Mouse (Mus musculus): ENCODE data around the gene Gapdhs. TPM values are rescaled to one million over a fixed set of nuclear protein-coding genes. Genes with fewer than 3 reads are reported as not detected.

Gene Gapdhs
- total RNA-seq (2023), result not detected

DNA sequence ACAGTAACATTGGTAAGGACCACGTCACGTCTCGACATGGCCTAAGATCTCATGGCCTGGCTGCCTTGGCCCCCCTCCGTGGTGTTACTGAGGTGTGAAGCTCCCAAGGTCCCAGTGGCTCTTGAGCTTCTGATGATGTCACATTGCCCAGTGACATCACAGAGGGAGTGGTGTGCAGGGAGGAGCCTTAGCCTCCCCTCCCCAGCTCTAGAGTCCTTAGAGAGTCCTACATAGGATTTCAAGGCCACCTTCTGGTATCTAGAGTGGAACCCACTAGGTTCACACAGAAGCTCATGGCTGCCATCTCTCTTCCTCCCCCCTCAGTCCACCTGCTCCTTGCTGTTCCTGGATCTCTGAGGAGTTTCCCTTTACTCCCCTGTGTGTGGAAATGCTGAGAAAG, at the start of gene Gapdhs:
Gapdhs (minus strand) TSS at position 65 of the 400 bp plus-strand sequence.

DNA sequence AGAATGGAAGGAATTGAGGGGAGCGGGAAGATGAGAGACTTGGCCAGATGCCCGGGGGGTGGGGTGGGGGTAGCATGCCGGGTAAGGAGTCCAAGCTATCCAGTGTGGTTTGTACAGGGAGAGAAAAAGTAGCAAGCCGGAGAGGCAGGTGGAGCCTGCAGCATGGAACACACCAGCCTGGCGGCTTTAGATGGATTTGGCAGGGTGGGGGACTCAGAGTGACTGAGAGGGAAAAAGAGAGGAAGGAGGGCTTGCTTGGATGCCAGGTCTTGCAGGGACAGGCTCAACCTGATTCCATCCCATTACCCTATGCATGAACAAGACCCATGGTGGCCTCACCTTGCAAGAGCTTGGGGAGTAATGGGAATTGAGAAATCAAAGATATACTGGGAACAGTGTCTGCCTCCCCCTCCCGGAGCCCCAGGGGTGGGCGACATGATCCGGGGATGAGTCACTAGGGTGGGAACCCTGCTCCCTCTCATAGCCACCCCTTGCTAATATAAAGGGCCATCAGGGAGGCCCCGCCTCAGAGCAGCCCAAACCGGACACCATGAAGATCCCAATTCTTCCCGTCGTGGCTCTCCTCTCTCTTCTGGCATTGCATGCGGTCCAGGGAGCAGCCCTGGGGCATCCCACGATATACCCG, 44.0 kb upstream of the Gapdhs start, which contains the start of gene Krtdap:
Krtdap (plus strand) TSS at position 520 of the 646 bp plus-strand sequence.

GRCm38 (mm10) chr7:30763456-30763855, 20.0 kb upstream of the Gapdhs start, which contains the start of gene Dmkn:
Gene Dmkn, plus strand, starts transcription at chr7:30763756.

GRCm38 (mm10) chr7:30751086-30751669, 7.7 kb upstream of the Gapdhs start, which contains the start of gene Sbsn:
Gene Sbsn, plus strand, starts transcription at chr7:30751471.

DNA sequence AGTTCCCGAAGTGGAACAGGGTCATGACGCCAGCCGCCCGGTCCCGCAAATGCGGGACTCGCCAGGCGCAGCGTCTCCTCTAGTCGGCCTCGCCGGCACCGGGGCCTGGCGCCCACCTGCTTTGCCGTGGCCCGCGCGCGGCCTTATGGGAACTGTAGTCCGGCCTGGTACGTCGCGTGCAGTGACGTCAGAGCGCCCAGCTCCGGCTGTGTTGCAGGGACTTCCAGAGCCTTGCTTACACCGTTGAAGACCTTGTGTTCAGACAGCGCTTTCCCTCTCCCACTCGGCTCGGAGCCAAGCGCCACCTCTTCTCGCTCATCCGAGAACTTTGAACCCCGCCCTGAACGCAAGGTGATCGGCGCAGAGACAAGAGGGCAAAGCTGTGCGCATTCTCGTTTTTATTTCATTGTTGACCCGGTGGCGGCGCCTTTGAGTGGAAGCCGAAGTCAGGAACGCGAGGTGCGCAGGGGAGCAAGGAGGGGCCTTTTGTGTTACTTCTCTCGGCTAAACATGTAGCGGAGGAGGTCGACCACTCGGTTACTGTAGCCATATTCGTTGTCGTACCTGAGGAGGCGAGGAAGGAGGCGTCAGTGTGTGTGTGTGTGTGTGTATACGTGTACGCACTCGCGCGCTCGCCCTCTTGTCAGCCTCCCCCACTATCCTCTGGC, 14.0 kb downstream of the Gapdhs start, which contains the start of gene Tmem147:
Tmem147 (minus strand) TSS at position 145 of the 668 bp plus-strand sequence.

GRCm38 (mm10) chr7:30711942-30712341, 31.5 kb downstream of the Gapdhs start, which contains the start of gene Atp4a:
Gene Atp4a, plus strand, starts transcription at chr7:30712209.

DNA sequence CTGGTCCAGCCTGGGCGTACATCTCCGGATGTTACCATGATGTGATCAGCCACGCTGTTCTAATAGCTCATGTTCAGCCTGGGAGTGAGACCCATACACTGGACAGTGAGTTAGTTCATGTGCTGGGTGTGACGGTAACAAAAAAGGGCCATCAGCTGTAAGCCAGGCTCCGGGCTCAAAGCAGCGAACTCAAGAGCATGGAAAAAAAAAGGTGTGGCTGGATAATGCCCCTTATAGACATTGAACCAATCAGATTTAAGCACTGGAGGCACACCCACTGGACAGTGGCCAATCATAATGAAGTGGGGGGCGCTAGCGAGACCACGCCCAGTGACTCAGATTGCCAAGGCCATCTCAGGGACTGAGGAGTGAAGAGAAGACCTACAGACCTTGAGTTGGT, 44.9 kb downstream of the Gapdhs start, which contains the start of gene 2200002J24Rik:
2200002J24Rik (plus strand) TSS at position 338 of the 400 bp plus-strand sequence.

Other genes starting within 250 kb of the Gapdhs start
- 10 to 100 TPM; 14.2 to 14.6 TPM for gene Arhgap33, start 208.6 kb downstream of the Gapdhs start, total RNA-seq (2023)
- gene Hspb6, start 191.5 kb downstream of the Gapdhs start, total RNA-seq (2023), result 1 to 10 TPM; 5.1 to 7.4 TPM
- 1 to 10 TPM; 6.0 to 6.3 TPM for gene Proser3, start 191.4 kb downstream of the Gapdhs start, total RNA-seq (2023)
- gene Lin37, start 183.8 kb downstream of the Gapdhs start, total RNA-seq (2023), result 10 to 100 TPM; 30.4 to 32.0 TPM
- gene U2af1l4, start 180.4 kb downstream of the Gapdhs start, total RNA-seq (2023), result 10 to 100 TPM; 40.8 to 45.4 TPM
- gene Gm49396, start 180.3 kb downstream of the Gapdhs start, total RNA-seq (2023), result 1 to 10 TPM; 3.2 to 6.2 TPM
- gene Psenen, start 180.1 kb downstream of the Gapdhs start, total RNA-seq (2023), result 100 to 1,000 TPM; 120 to 121 TPM
- gene Igflr1, start 178.3 kb downstream of the Gapdhs start, total RNA-seq (2023), result 1 to 10 TPM; 3.7 to 5.5 TPM
- gene Kmt2b, start 155.0 kb downstream of the Gapdhs start, total RNA-seq (2023), result 10 to 100 TPM; 51.3 to 54.4 TPM
- under 1 TPM; 0.20 to 0.22 TPM for gene Zbtb32, start 144.8 kb downstream of the Gapdhs start, total RNA-seq (2023)
- gene Upk1a, start 130.8 kb downstream of the Gapdhs start, total RNA-seq (2023), result not detected
- 100 to 1,000 TPM; 236 to 250 TPM for gene Cox6b1, start 117.5 kb downstream of the Gapdhs start, total RNA-seq (2023)
- not detected for gene Etv2, start 107.8 kb downstream of the Gapdhs start, total RNA-seq (2023)
- gene Rbm42, start 93.4 kb downstream of the Gapdhs start, total RNA-seq (2023), result 10 to 100 TPM; 77.8 to 88.7 TPM
- gene Haus5, start 78.7 kb downstream of the Gapdhs start, total RNA-seq (2023), result 10 to 100 TPM; 22.3 to 22.8 TPM
- not detected for gene Pmis2, start 72.1 kb downstream of the Gapdhs start, total RNA-seq (2023)
- not detected for gene 2200002J24Rik, start 44.8 kb downstream of the Gapdhs start, total RNA-seq (2023)
- gene Atp4a, start 31.5 kb downstream of the Gapdhs start, total RNA-seq (2023), result under 1 TPM; 0.37 to 0.58 TPM
- 10 to 100 TPM; 26.6 to 35.5 TPM for gene Tmem147, start 14.1 kb downstream of the Gapdhs start, total RNA-seq (2023)
- 1 to 10 TPM; 1.9 to 3.2 TPM for gene Sbsn, start 7.8 kb upstream of the Gapdhs start, total RNA-seq (2023)
- 1 to 10 TPM; 1.4 to 3.3 TPM for gene Dmkn, start 20.1 kb upstream of the Gapdhs start, total RNA-seq (2023)
- gene Krtdap, start 44.2 kb upstream of the Gapdhs start, total RNA-seq (2023), result not detected
- 10 to 100 TPM; 38.5 to 40.3 TPM for gene Ffar2, start 80.1 kb upstream of the Gapdhs start, total RNA-seq (2023)
- not detected for gene Ffar3, start 112.5 kb upstream of the Gapdhs start, total RNA-seq (2023)
- not detected for gene Ffar1, start 117.9 kb upstream of the Gapdhs start, total RNA-seq (2023)
- gene Cd22, start 136.7 kb upstream of the Gapdhs start, total RNA-seq (2023), result 1 to 10 TPM; 4.9 to 5.4 TPM
- 1 to 10 TPM; 1.1 to 1.9 TPM for gene Mag, start 171.2 kb upstream of the Gapdhs start, total RNA-seq (2023)
- gene Hamp2, start 181.0 kb upstream of the Gapdhs start, total RNA-seq (2023), result 1 to 10 TPM in 1 of 2 experiments, not detected in 1; 2.0 TPM
- not detected for gene Hamp, start 200.4 kb upstream of the Gapdhs start, total RNA-seq (2023)
- 100 to 1,000 TPM; 125 to 137 TPM for gene Usf2, start 213.1 kb upstream of the Gapdhs start, total RNA-seq (2023)
- 1 to 10 TPM; 2.4 to 3.4 TPM for gene Lsr, start 229.8 kb upstream of the Gapdhs start, total RNA-seq (2023)
- gene Fam187b, start 230.1 kb upstream of the Gapdhs start, total RNA-seq (2023), result under 1 TPM; 0.49 to 0.62 TPM